Comparison of ENCODE assay signal across 8 mouse cellular contexts in genomic region chr14:76414122-76414861, GRCm38 (mm10). TPM values are rescaled to one million over a fixed set of nuclear protein-coding genes. Genes with fewer than 3 reads are reported as not detected.
A peak's percentile ranks its signal among the peaks of the same experiment; 100 is the strongest.
DNase-seq lines count a peak whose midpoint lies in the region; ATAC-seq and TF ChIP-seq lines count a peak whose summit lies in the region.

No protein-coding gene starts in this region.

- dilution Hi-C loops in CH12.LX (cut with MboI; ENCODE audit: extremely low pct_ligation_motif_present, extremely low pct_unique_long_range_greater_than_20kb, low sequenced_read_pairs), result no loop called here

- in situ Hi-C loops in CH12.LX (cut with MboI; ENCODE audit: low pct_ligation_motif_present, low pct_unique_long_range_greater_than_20kb, low sequenced_read_pairs), result no loop called here

- H3K79me2 ChIP-seq in CH12.LX (replicated peaks; ENCODE audit: control insufficient read depth, extremely low read depth, insufficient read depth, poor library complexity, severe bottlenecking), result no peaks in the 10 kb centered on the region

- H3K9ac ChIP-seq in CH12.LX (ENCODE audit: insufficient read depth, low read depth), result no peak overlapping the region
- peak overlapping the region; percentile 99 for H3K9ac ChIP-seq in forebrain, embryonic 16.5 days (replicated peaks; ENCODE audit: low read depth, low read length)
- H3K9ac ChIP-seq in neural tube, embryonic 14.5 days (replicated peaks; ENCODE audit: low read depth, low read length), result peak overlapping the region; percentile 98

- peak; percentile 35 for DNase-seq in CH12.LX (ENCODE audit: extremely low read depth)
- peak; percentile 94 for DNase-seq in heart, postnatal 36 days
- DNase-seq in layer of hippocampus, adult 18-20 months (ENCODE audit: low spot score in 2 of 2), result peak; percentile 93 to 97
- peak; percentile 95 to 96 for DNase-seq in lung, adult 18-20 months

- no peak overlapping the region for H3K27ac ChIP-seq in CH12.LX (ENCODE audit: insufficient read depth, low read depth)
- peak overlapping the region; percentile 100 for H3K27ac ChIP-seq in forebrain, embryonic 16.5 days (ENCODE audit: low read length)
- H3K27ac ChIP-seq in neural tube, embryonic 14.5 days (ENCODE audit: low read depth, low read length), result peak overlapping the region; percentile 100
- peak overlapping the region; percentile 84 for H3K27ac ChIP-seq in testis, adult 2 months (ENCODE audit: control insufficient read depth, insufficient read depth, low read depth, low read length)

- no peak for TF ChIP-seq POLR2A in CH12.LX (IDR thresholded peaks at IDR 0.05; ENCODE audit: low read depth, low read length)
- peak; percentile 60; the same call in 1 of the 2 replicates for TF ChIP-seq POLR2A in testis, adult 2 months (IDR thresholded peaks at IDR 0.05; ENCODE audit: control insufficient read depth, low read depth, low read length)

- no peaks in the 10 kb centered on the region; a peak in 1 of 4 replicates for H3K4me1 ChIP-seq in CH12.LX (ENCODE audit: control insufficient read depth in 1 of 2, insufficient read depth in 2 of 2)
- peaks cover 36% of the 10 kb centered on the region for H3K4me1 ChIP-seq in forebrain, embryonic 16.5 days (replicated peaks; ENCODE audit: control insufficient read depth, insufficient read depth, low read length)
- H3K4me1 ChIP-seq in neural tube, embryonic 14.5 days (ENCODE audit: control insufficient read depth, insufficient read depth, low read length), result peaks cover 32% of the 10 kb centered on the region
- H3K4me1 ChIP-seq in testis, adult 2 months (ENCODE audit: control insufficient read depth, insufficient read depth, low read length), result peaks cover 17% of the 10 kb centered on the region

- H3K4me3 ChIP-seq in CH12.LX (replicated peaks in 1 of 3; ENCODE audit: low read depth in 2 of 3, low read length in 2 of 3, poor library complexity in 1 of 3), result peak overlapping the region in 2 of 3 experiments; percentile 5 to 44
- H3K4me3 ChIP-seq in forebrain, embryonic 16.5 days (replicated peaks; ENCODE audit: low read length), result peak overlapping the region; percentile 66
- peak overlapping the region; percentile 95 for H3K4me3 ChIP-seq in neural tube, embryonic 14.5 days (ENCODE audit: low read depth, low read length)
- H3K4me3 ChIP-seq in testis, adult 2 months (ENCODE audit: control insufficient read depth, low read depth, low read length), result peak overlapping the region; percentile 90

- TF ChIP-seq RAD21 in CH12.LX (IDR thresholded peaks at IDR 0.05; ENCODE audit: low read depth, low read length), result no peak

- ATAC-seq in cerebellum, adult (ENCODE audit: insufficient number of reproducible peaks, low FRiP score, low TSS enrichment), result peak; percentile 74
- peak; percentile 94 for ATAC-seq in forebrain, embryonic 16.5 days
- peak; percentile 95 for ATAC-seq in neural tube, embryonic 14.5 days (ENCODE audit: low read depth)

- no peak for TF ChIP-seq EP300 in CH12.LX (IDR thresholded peaks at IDR 0.05; ENCODE audit: low read length)

- TF ChIP-seq CTCF in CH12.LX (conservative IDR thresholded peaks at IDR 0.05 in 1 of 2, IDR thresholded peaks at IDR 0.05 in 1 of 2; ENCODE audit: low read depth in 2 of 2, low read length in 2 of 2), result no peak
- no peak for TF ChIP-seq CTCF in testis, adult 2 months (IDR thresholded peaks at IDR 0.05; ENCODE audit: control insufficient read depth, insufficient read depth, insufficient replicate concordance, low read depth, low read length)

- H3K4me2 ChIP-seq in CH12.LX (ENCODE audit: insufficient read depth, low read depth, poor library complexity, severe bottlenecking), result no peak overlapping the region
- peak overlapping the region; percentile 96 for H3K4me2 ChIP-seq in forebrain, embryonic 16.5 days (ENCODE audit: low read length)
- peak overlapping the region; percentile 94 for H3K4me2 ChIP-seq in neural tube, embryonic 14.5 days (ENCODE audit: low read depth, low read length)

- H3K27me3 ChIP-seq in CH12.LX (replicated peaks), result no peaks in the 10 kb centered on the region
- H3K27me3 ChIP-seq in forebrain, embryonic 16.5 days (replicated peaks; ENCODE audit: control insufficient read depth, insufficient read depth, low read length), result no peaks in the 10 kb centered on the region
- no peaks in the 10 kb centered on the region; the same call in 1 of the 2 replicates for H3K27me3 ChIP-seq in neural tube, embryonic 14.5 days (ENCODE audit: control insufficient read depth, insufficient read depth, low read length)
- H3K27me3 ChIP-seq in testis, adult 2 months (ENCODE audit: control insufficient read depth, insufficient read depth, low read length), result no peaks in the 10 kb centered on the region

- H3K9me3 ChIP-seq in CH12.LX (replicated peaks; ENCODE audit: low read length), result peaks cover 16% of the 10 kb centered on the region
- no peaks in the 10 kb centered on the region for H3K9me3 ChIP-seq in forebrain, embryonic 16.5 days (ENCODE audit: control insufficient read depth, low read length)
- H3K9me3 ChIP-seq in neural tube, embryonic 14.5 days (ENCODE audit: control insufficient read depth, low read length), result no peaks in the 10 kb centered on the region

- WGBS in forebrain, embryonic 16.5 days, result under 1% methylated on average over 56 of the region's 81 CpGs
- under 1% methylated on average over 58 of the region's 81 CpGs for WGBS in neural tube, embryonic 14.5 days

- intact Hi-C loops in heart, postnatal 36 days (cut with DNase I), result loop anchor here (2.0 kb wide), 1 partner anchor 59 kb away; no protein-coding TSS in a partner anchor

- no peaks in the 10 kb centered on the region for H3K36me3 ChIP-seq in CH12.LX (replicated peaks in 1 of 2; ENCODE audit: control insufficient read depth in 1 of 2, insufficient read depth in 1 of 2, low read length in 1 of 2)
- peaks cover 14% of the 10 kb centered on the region; the same call in 1 of the 2 replicates for H3K36me3 ChIP-seq in forebrain, embryonic 16.5 days (ENCODE audit: control insufficient read depth, insufficient read depth)
- peaks cover 11% of the 10 kb centered on the region for H3K36me3 ChIP-seq in neural tube, embryonic 14.5 days (ENCODE audit: control insufficient read depth, insufficient read depth, low read length)
- no peaks in the 10 kb centered on the region; the same call in none of the 2 replicates for H3K36me3 ChIP-seq in testis, adult 2 months (ENCODE audit: control insufficient read depth, insufficient read depth, low read length)

TF ChIP-seq in CH12.LX, 34 proteins besides CTCF, POLR2A, EP300 and RAD21:
- no peak for TF ChIP-seq JUN (IDR thresholded peaks at IDR 0.05; ENCODE audit: insufficient read depth, low read depth, low read length)
- no peak for TF ChIP-seq ETS1 (conservative IDR thresholded peaks at IDR 0.05; ENCODE audit: low read depth, low read length)
- TF ChIP-seq NRF1 (IDR thresholded peaks at IDR 0.05; ENCODE audit: low read depth, low read length), result peak; percentile 43
- TF ChIP-seq ZNF384 (IDR thresholded peaks at IDR 0.05; ENCODE audit: low read depth, low read length), result no peak
TF ChIP-seq in CH12.LX: peak in this region for 1.

RNA-seq across cellular contexts. Expression of gene Tsc22d1, which starts 0.5 kb away (rescaled TPM):
- total RNA-seq in CH12.LX (2012; rRNA removed), result 0.25 TPM in 2 replicates
- 0.89 and 1.3 TPM in 2 replicates for total RNA-seq in CH12.LX (2014; rRNA removed)
- 0.69 and 0.93 TPM in 2 replicates for polyA plus RNA-seq in CH12.LX (2012; ENCODE audit: insufficient read length, low read depth)
- polyA plus RNA-seq in forebrain, embryonic 16.5 days (2015; fragmentation: Nextera tagmentation; extraction: Ambion mirVana), result 749 and 886 TPM in 2 replicates
- 100 to 1,000 TPM; 385 to 457 TPM for total RNA-seq in heart, postnatal 36 days (2021)
- total RNA-seq in layer of hippocampus, adult 18-20 months (2021), result 100 to 1,000 TPM; 533 to 545 TPM
- polyA plus RNA-seq in neural tube, embryonic 14.5 days (2014; fragmentation: Nextera tagmentation; extraction: Ambion mirVana), result 885 and 965 TPM in 2 replicates
- polyA plus RNA-seq in testis, adult 2 months (2012; rRNA removed), result 174 and 198 TPM in 2 replicates

Comparison
In these comparisons a context has a peak if more than half of its experiments do, and no peak if none do; other contexts are left out.
1. DNase-seq: peak in every context shown above with its lines; median percentile 96 in lung, adult 18-20 months; 95 in layer of hippocampus, adult 18-20 months; 94 in heart, postnatal 36 days; 35 in CH12.LX.
2. H3K4me3 ChIP-seq: peak in every context shown above with its lines; median percentile 95 in neural tube, embryonic 14.5 days; 90 in testis, adult 2 months; 66 in forebrain, embryonic 16.5 days; 24 in CH12.LX.
3. RNA of gene Tsc22d1, which starts 0.5 kb away (polyA plus RNA-seq): 885 to 965 TPM in neural tube, embryonic 14.5 days, 749 to 886 TPM in forebrain, embryonic 16.5 days and 174 to 198 TPM in testis, adult 2 months; 0.69 to 0.93 TPM in CH12.LX; every median in the first group is over 10 times any median in the second.
4. Peak in every context shown above with its lines, with median percentiles within 50 percentile points of each other: ATAC-seq.